In the genomic region with DNA sequence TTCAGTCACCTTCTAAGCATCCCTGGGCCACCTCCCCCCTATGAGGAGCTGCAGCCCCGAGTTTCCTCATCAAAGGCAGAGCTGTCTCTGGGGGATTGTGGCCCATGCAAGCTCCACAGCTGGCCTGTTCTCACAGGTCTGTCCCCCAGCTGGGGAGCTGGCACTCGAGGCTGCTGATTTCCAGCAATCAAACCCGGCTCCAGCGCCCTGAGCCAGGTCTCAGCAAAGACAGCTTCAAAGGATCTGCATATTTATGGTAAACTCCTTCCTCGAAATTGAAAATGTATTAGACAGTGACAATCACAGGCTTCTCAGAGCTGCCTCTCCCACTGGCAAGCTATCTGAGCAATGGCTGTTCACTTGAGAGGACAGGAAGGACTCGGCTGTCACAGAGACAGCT, we compare ENCODE assay signal across 27 mouse cellular contexts.
DNase-seq lines count a peak whose midpoint lies in the region; TF ChIP-seq lines count a peak whose summit lies in the region.
"Had no signal": no experiment of that assay in that cellular context is flagged by ENCODE, and none has a peak within 500 bp of the region (broad histone marks: within the 10 kb centered on the region; RNA-seq: fewer than 3 reads in every experiment).

No protein-coding gene starts in this region.

- no peaks in the 10 kb centered on the region for H3K36me3 ChIP-seq in CH12.LX (replicated peaks in 1 of 2; ENCODE audit: control insufficient read depth in 1 of 2, insufficient read depth in 1 of 2, low read length in 1 of 2)
- no peaks in the 10 kb centered on the region for H3K36me3 ChIP-seq in limb, embryonic 10.5 days
- H3K36me3 ChIP-seq: liver, embryonic 15.5 days; lung, embryonic 15.5 days; neural tube, embryonic 15.5 days had no signal

- peak overlapping the region; percentile 49 for H3K27ac ChIP-seq in left cerebral cortex, adult 2 months
- H3K27ac ChIP-seq in CH12.LX (ENCODE audit: insufficient read depth, low read depth): no peak overlapping the region
- peak overlapping the region; percentile 37 for H3K27ac ChIP-seq in limb, embryonic 10.5 days
- H3K27ac ChIP-seq: forebrain, embryonic 13.5 days; gastrocnemius, adult 2 months; hindbrain, embryonic 14.5 days; liver, embryonic 15.5 days; lung, embryonic 15.5 days; neural tube, embryonic 15.5 days had no signal

- peaks cover 4 to 10% of the 10 kb centered on the region in 2 experiments; a peak in 2 of 4 replicates for H3K4me1 ChIP-seq in CH12.LX (ENCODE audit: control insufficient read depth in 1 of 2, insufficient read depth in 2 of 2)
- H3K4me1 ChIP-seq in limb, embryonic 10.5 days: peaks cover 30% of the 10 kb centered on the region
- H3K4me1 ChIP-seq: liver, embryonic 15.5 days had no signal

- H3K4me3 ChIP-seq in left cerebral cortex, adult 2 months: no peak overlapping the region
- H3K4me3 ChIP-seq in CH12.LX (replicated peaks in 1 of 3; ENCODE audit: low read depth in 2 of 3, low read length in 2 of 3, poor library complexity in 1 of 3): no peak overlapping the region
- H3K4me3 ChIP-seq in limb, embryonic 10.5 days: no peak overlapping the region
- H3K4me3 ChIP-seq: forebrain, embryonic 13.5 days; gastrocnemius, adult 2 months; layer of hippocampus, adult 2 months; liver, embryonic 15.5 days; lung, embryonic 15.5 days; megakaryocyte, embryonic 14.5 days; neural tube, embryonic 15.5 days had no signal

- no peak for TF ChIP-seq POLR2A in CH12.LX (IDR thresholded peaks at IDR 0.05; ENCODE audit: low read depth, low read length)
- no peak for TF ChIP-seq POLR2A in brain, embryonic 14.5 days (IDR thresholded peaks at IDR 0.05; ENCODE audit: borderline replicate concordance, extremely low read depth, insufficient read depth, insufficient read length, poor library complexity, severe bottlenecking)

- WGBS in limb, embryonic 10.5 days: 32% methylated on average over 6 of the region's 6 CpGs

- dilution Hi-C loops in CH12.LX (cut with MboI; ENCODE audit: extremely low pct_ligation_motif_present, extremely low pct_unique_long_range_greater_than_20kb, low sequenced_read_pairs): no loop called here

- no peak overlapping the region for H3K9ac ChIP-seq in CH12.LX (ENCODE audit: insufficient read depth, low read depth)
- H3K9ac ChIP-seq: forebrain, embryonic 13.5 days; hindbrain, embryonic 14.5 days; liver, embryonic 15.5 days; lung, embryonic 15.5 days; neural tube, embryonic 15.5 days had no signal

- intact Hi-C loops in left cerebral cortex, adult 2 months (cut with DNase I): no loop called here
- intact Hi-C loops in left cerebral cortex, postnatal 14 days (cut with DNase I): no loop called here

- in situ Hi-C loops in CH12.LX (cut with MboI; ENCODE audit: low pct_ligation_motif_present, low pct_unique_long_range_greater_than_20kb, low sequenced_read_pairs): no loop called here

- H3K4me2 ChIP-seq in CH12.LX (ENCODE audit: insufficient read depth, low read depth, poor library complexity, severe bottlenecking): no peak overlapping the region
- H3K4me2 ChIP-seq: forebrain, embryonic 13.5 days; heart, embryonic 11.5 days; hindbrain, embryonic 14.5 days; liver, embryonic 15.5 days; lung, embryonic 15.5 days; neural tube, embryonic 15.5 days had no signal

- TF ChIP-seq CTCF in left cerebral cortex, adult 2 months (IDR thresholded peaks at IDR 0.05): no peak
- no peak for TF ChIP-seq CTCF in CH12.LX (conservative IDR thresholded peaks at IDR 0.05 in 1 of 2, IDR thresholded peaks at IDR 0.05 in 1 of 2; ENCODE audit: low read depth in 2 of 2, low read length in 2 of 2)
- TF ChIP-seq CTCF in brain, embryonic 14.5 days (IDR thresholded peaks at IDR 0.05; ENCODE audit: borderline replicate concordance, extremely low read depth, insufficient read depth, insufficient read length): no peak

- TF ChIP-seq EP300 in CH12.LX (IDR thresholded peaks at IDR 0.05; ENCODE audit: low read length): no peak

- DNase-seq in left cerebral cortex, adult 2 months (ENCODE audit: extremely low spot score in 1 of 2, low spot score in 2 of 2): no peak
- no peak for DNase-seq in left cerebral cortex, postnatal 14 days (ENCODE audit: low spot score in 2 of 2)
- peak; percentile 17 for DNase-seq in CH12.LX (ENCODE audit: extremely low read depth)
- peak; percentile 54 for DNase-seq in brain, embryonic 14.5 days (ENCODE audit: low read depth)
- no peak for DNase-seq in limb, embryonic 10.5 days (ENCODE audit: low spot score)
- DNase-seq in spleen, postnatal 14 days (ENCODE audit: low spot score in 2 of 2): no peak
- DNase-seq in urinary bladder, postnatal 25 days (ENCODE audit: low spot score): no peak
- no peak for DNase-seq in layer of hippocampus, postnatal 14 days (ENCODE audit: low spot score in 2 of 2)
- DNase-seq: adrenal gland, adult 2 months; B cell, adult 2 months; cerebellum, adult 8-10 months; cerebellum, postnatal 25 days; gastrocnemius, adult 2 months; gastrocnemius, postnatal 36 days; heart, adult 18-20 months; kidney, adult 18-20 months; kidney, postnatal 36 days; liver; right cerebral cortex, postnatal 4 days had no signal

- TF ChIP-seq RAD21 in CH12.LX (IDR thresholded peaks at IDR 0.05; ENCODE audit: low read depth, low read length): no peak

- H3K9me3 ChIP-seq in CH12.LX (replicated peaks; ENCODE audit: low read length): no peaks in the 10 kb centered on the region
- no peaks in the 10 kb centered on the region for H3K9me3 ChIP-seq in limb, embryonic 10.5 days (replicated peaks)
- H3K9me3 ChIP-seq: forebrain, embryonic 13.5 days; liver, embryonic 15.5 days; lung, embryonic 15.5 days; megakaryocyte, embryonic 14.5 days; neural tube, embryonic 15.5 days had no signal

- H3K79me2 ChIP-seq in CH12.LX (replicated peaks; ENCODE audit: control insufficient read depth, extremely low read depth, insufficient read depth, poor library complexity, severe bottlenecking): no peaks in the 10 kb centered on the region

- H3K27me3 ChIP-seq in CH12.LX (replicated peaks): peaks cover 89% of the 10 kb centered on the region
- no peaks in the 10 kb centered on the region for H3K27me3 ChIP-seq in limb, embryonic 10.5 days (ENCODE audit: low read depth, poor library complexity, severe bottlenecking)
- H3K27me3 ChIP-seq: forebrain, embryonic 13.5 days; liver, embryonic 15.5 days; lung, embryonic 15.5 days; neural tube, embryonic 15.5 days had no signal

TF ChIP-seq in CH12.LX, 34 proteins besides CTCF, POLR2A, EP300 and RAD21:
- no peak for TF ChIP-seq MXI1 (IDR thresholded peaks at IDR 0.05; ENCODE audit: low read depth, low read length)
- TF ChIP-seq USF2 (conservative IDR thresholded peaks at IDR 0.05; ENCODE audit: low read depth, low read length): no peak
- TF ChIP-seq RCOR1 (conservative IDR thresholded peaks at IDR 0.05; ENCODE audit: low read depth, low read length): no peak
- no peak for TF ChIP-seq JUN (IDR thresholded peaks at IDR 0.05; ENCODE audit: insufficient read depth, low read depth, low read length)
- no peak for TF ChIP-seq MEF2A (IDR thresholded peaks at IDR 0.05; ENCODE audit: borderline replicate concordance, low read depth, low read length)
- TF ChIP-seq TBP (conservative IDR thresholded peaks at IDR 0.05; ENCODE audit: low read depth, low read length): peak; percentile 69; the same call in 1 of the 2 replicates
- no peak for TF ChIP-seq CHD2 (IDR thresholded peaks at IDR 0.05; ENCODE audit: low read length)
- no peak for TF ChIP-seq NRF1 (IDR thresholded peaks at IDR 0.05; ENCODE audit: low read depth, low read length)

Comparison
In these comparisons a context has a peak if more than half of its experiments do, and no peak if none do; other contexts are left out.
1. DNase-seq: peak in CH12.LX (single experiment) and brain, embryonic 14.5 days (single experiment); none in left cerebral cortex, adult 2 months (0 of 2), left cerebral cortex, postnatal 14 days (0 of 2), limb, embryonic 10.5 days (single experiment), spleen, postnatal 14 days (0 of 2), urinary bladder, postnatal 25 days (single experiment) and layer of hippocampus, postnatal 14 days (0 of 2).